Mouse (Mus musculus): ENCODE results near the gene Rtn2.

Gene Rtn2

GRCm38 (mm10) chr7:19300501-19301421 lies 18.3 kb downstream of the Rtn2 start:
- peak; percentile 82 for DNase-seq (ENCODE audit: low read depth, low spot score)

- no peak for DNase-seq (ENCODE audit: low read depth, low spot score)
Observed at GRCm38 (mm10) chr7:19301461-19302263, 19.2 kb downstream of the Rtn2 start.

- no peak for DNase-seq (ENCODE audit: low read depth, low spot score)
Observed at GRCm38 (mm10) chr7:19302264-19303045, 20.0 kb downstream of the Rtn2 start.

GRCm38 (mm10) chr7:19303046-19303305 lies 20.6 kb downstream of the Rtn2 start:
- DNase-seq (ENCODE audit: low read depth, low spot score) = no peak

- no peak for DNase-seq (ENCODE audit: low read depth, low spot score)
Observed at GRCm38 (mm10) chr7:19303770-19304169, 21.3 kb downstream of the Rtn2 start.

GRCm38 (mm10) chr7:19304501-19305412 lies 22.3 kb downstream of the Rtn2 start:
- DNase-seq (ENCODE audit: low read depth, low spot score) = no peak

GRCm38 (mm10) chr7:19305413-19305735 lies 22.9 kb downstream of the Rtn2 start:
- DNase-seq (ENCODE audit: low read depth, low spot score) = no peak

GRCm38 (mm10) chr7:19305796-19306765 lies 23.7 kb downstream of the Rtn2 start:
- no peak for DNase-seq (ENCODE audit: low read depth, low spot score)

GRCm38 (mm10) chr7:19306819-19307738 lies 24.7 kb downstream of the Rtn2 start:
- no peak for DNase-seq (ENCODE audit: low read depth, low spot score)

- peak; percentile 69 for DNase-seq (ENCODE audit: low read depth, low spot score)
Observed at GRCm38 (mm10) chr7:19307739-19308453, 25.5 kb downstream of the Rtn2 start.

GRCm38 (mm10) chr7:19308454-19309277 lies 26.2 kb downstream of the Rtn2 start:
- peak; percentile 85 for DNase-seq (ENCODE audit: low read depth, low spot score)

GRCm38 (mm10) chr7:19309278-19309883 lies 27.0 kb downstream of the Rtn2 start:
- DNase-seq (ENCODE audit: low read depth, low spot score) = no peak

- DNase-seq (ENCODE audit: low read depth, low spot score) = peak; percentile 95
Observed at GRCm38 (mm10) chr7:19309884-19310641, 27.6 kb downstream of the Rtn2 start, which contains the start of gene Fosb. Gene Fosb, minus strand, starts transcription at chr7:19310051.

- no peak for DNase-seq (ENCODE audit: low read depth, low spot score)
Observed at GRCm38 (mm10) chr7:19311991-19312390, 29.6 kb downstream of the Rtn2 start.

- no peak for DNase-seq (ENCODE audit: low read depth, low spot score)
Observed at GRCm38 (mm10) chr7:19314033-19314432, 31.6 kb downstream of the Rtn2 start.
